In genomic region chr7:106876791-106877190, GRCm38 (mm10) we compare ENCODE assay signal across 13 mouse cellular contexts. TPM values are rescaled to one million over a fixed set of nuclear protein-coding genes. Genes with fewer than 3 reads are reported as not detected.
"Had no signal": no experiment of that assay in that cellular context is flagged by ENCODE, and none has a peak within 500 bp of the region (broad histone marks: within the 10 kb centered on the region; RNA-seq: fewer than 3 reads in every experiment).

Gene Olfr705, minus strand, starts transcription at chr7:106876891.

- DNase-seq: retina, postnatal 1 day; right cerebral cortex, adult 18-20 months; right cerebral cortex, postnatal 14 days; right cerebral cortex, postnatal 25 days; right cerebral cortex, postnatal 4 days; spleen, adult 18-20 months; thymus, adult 18-20 months; thymus, adult 2 months; thymus, postnatal 14 days; thymus, postnatal 25 days; thymus, postnatal 36 days; thymus, postnatal 4 days had no signal

RNA-seq across cellular contexts. Expression of gene Olfr705, which starts in this region (rescaled TPM):
- total RNA-seq: neutrophil, adult 5-6 weeks had no signal
